12 mouse cellular contexts compared by ENCODE assay signal in genomic region chr9:21845381-21846080, GRCm38 (mm10). TPM values are rescaled to one million over a fixed set of nuclear protein-coding genes. Genes with fewer than 3 reads are reported as not detected.
DNase-seq lines count a peak whose midpoint lies in the region; ATAC-seq and TF ChIP-seq lines count a peak whose summit lies in the region.
"Had no signal": no experiment of that assay in that cellular context is flagged by ENCODE, and none has a peak within 500 bp of the region (broad histone marks: within the 10 kb centered on the region; RNA-seq: fewer than 3 reads in every experiment).

No protein-coding gene starts in this region.

- no peak overlapping the region for H3K4me3 ChIP-seq in thymus, adult 2 months (ENCODE audit: control insufficient read depth, insufficient read depth, low read length)
- no peak overlapping the region for H3K4me3 ChIP-seq in embryonic facial prominence, embryonic 10.5 days
- H3K4me3 ChIP-seq in limb, embryonic 10.5 days, result peak overlapping the region; percentile 20
- H3K4me3 ChIP-seq in stomach, postnatal 0 days (ENCODE audit: low read depth, low read length), result no peak overlapping the region
- no peak overlapping the region for H3K4me3 ChIP-seq in midbrain, embryonic 16.5 days (ENCODE audit: low read depth, low read length)
- no peak overlapping the region for H3K4me3 ChIP-seq in hindbrain, embryonic 12.5 days
- H3K4me3 ChIP-seq: neural tube, embryonic 12.5 days had no signal

- no peak overlapping the region for H3K9ac ChIP-seq in stomach, postnatal 0 days (ENCODE audit: low read length)
- no peak overlapping the region for H3K9ac ChIP-seq in midbrain, embryonic 16.5 days (ENCODE audit: low read depth, low read length)
- H3K9ac ChIP-seq in hindbrain, embryonic 12.5 days, result no peak overlapping the region
- H3K9ac ChIP-seq: neural tube, embryonic 12.5 days had no signal

- TF ChIP-seq EP300 in stomach, postnatal 0 days (optimal IDR thresholded peaks at IDR 0.05), result no peak

- no peak for TF ChIP-seq CTCF in thymus, adult 2 months (IDR thresholded peaks at IDR 0.05; ENCODE audit: borderline replicate concordance, control insufficient read depth, extremely low read depth, insufficient read depth, low read length, poor library complexity)
- peak; percentile 44 for TF ChIP-seq CTCF in stomach, postnatal 0 days (IDR thresholded peaks at IDR 0.05; ENCODE audit: low read depth)

- no peaks in the 10 kb centered on the region for H3K27me3 ChIP-seq in thymus, adult 2 months (ENCODE audit: control insufficient read depth, insufficient read depth, low read length)
- no peaks in the 10 kb centered on the region for H3K27me3 ChIP-seq in embryonic facial prominence, embryonic 10.5 days (replicated peaks; ENCODE audit: low read depth, poor library complexity, severe bottlenecking)
- no peaks in the 10 kb centered on the region for H3K27me3 ChIP-seq in limb, embryonic 10.5 days (ENCODE audit: low read depth, poor library complexity, severe bottlenecking)
- H3K27me3 ChIP-seq in stomach, postnatal 0 days (ENCODE audit: control insufficient read depth, insufficient read depth, low read length), result no peaks in the 10 kb centered on the region
- no peaks in the 10 kb centered on the region for H3K27me3 ChIP-seq in midbrain, embryonic 16.5 days (ENCODE audit: control insufficient read depth, insufficient read depth, low read depth, low read length)
- H3K27me3 ChIP-seq in hindbrain, embryonic 12.5 days, result no peaks in the 10 kb centered on the region
- H3K27me3 ChIP-seq: neural tube, embryonic 12.5 days had no signal

- TF ChIP-seq POLR2A in thymus, adult 2 months (IDR thresholded peaks at IDR 0.05; ENCODE audit: control insufficient read depth, extremely low read depth, insufficient read depth, low read length, poor library complexity), result no peak

- H3K36me3 ChIP-seq in thymus, adult 2 months (ENCODE audit: control insufficient read depth, insufficient read depth, low read length), result no peaks in the 10 kb centered on the region
- H3K36me3 ChIP-seq in embryonic facial prominence, embryonic 10.5 days (replicated peaks), result peaks cover 61% of the 10 kb centered on the region
- peaks cover 57% of the 10 kb centered on the region for H3K36me3 ChIP-seq in limb, embryonic 10.5 days
- H3K36me3 ChIP-seq in stomach, postnatal 0 days (ENCODE audit: control insufficient read depth, insufficient read depth, low read length), result peaks cover 8% of the 10 kb centered on the region
- no peaks in the 10 kb centered on the region for H3K36me3 ChIP-seq in midbrain, embryonic 16.5 days (ENCODE audit: control insufficient read depth, insufficient read depth, low read length)
- H3K36me3 ChIP-seq in hindbrain, embryonic 12.5 days, result 0 out of 2 replicates have a peak, but pooled peaks cover 17% of the 10 kb centered on the region

- H3K9me3 ChIP-seq in embryonic facial prominence, embryonic 10.5 days, result no peaks in the 10 kb centered on the region
- no peaks in the 10 kb centered on the region for H3K9me3 ChIP-seq in limb, embryonic 10.5 days (replicated peaks)
- H3K9me3 ChIP-seq in stomach, postnatal 0 days (ENCODE audit: control insufficient read depth, low read length), result no peaks in the 10 kb centered on the region
- H3K9me3 ChIP-seq in midbrain, embryonic 16.5 days (replicated peaks; ENCODE audit: control insufficient read depth, low read length, poor library complexity, severe bottlenecking), result no peaks in the 10 kb centered on the region
- no peaks in the 10 kb centered on the region for H3K9me3 ChIP-seq in hindbrain, embryonic 12.5 days (replicated peaks)
- H3K9me3 ChIP-seq: neural tube, embryonic 12.5 days had no signal

- no peak; the same call in 1 of the 2 replicates for ATAC-seq in stomach, postnatal 0 days (ENCODE audit: low FRiP score, low TSS enrichment)
- ATAC-seq in midbrain, embryonic 16.5 days, result no peak
- ATAC-seq in hindbrain, embryonic 12.5 days (ENCODE audit: low FRiP score), result no peak

- no peaks in the 10 kb centered on the region for H3K4me1 ChIP-seq in thymus, adult 2 months (replicated peaks; ENCODE audit: control insufficient read depth, insufficient read depth, low read length)
- peaks cover 65% of the 10 kb centered on the region for H3K4me1 ChIP-seq in embryonic facial prominence, embryonic 10.5 days
- H3K4me1 ChIP-seq in limb, embryonic 10.5 days, result peaks cover 74% of the 10 kb centered on the region
- H3K4me1 ChIP-seq in stomach, postnatal 0 days (replicated peaks; ENCODE audit: control insufficient read depth, insufficient read depth), result peaks cover 2% of the 10 kb centered on the region; the same call in 1 of the 2 replicates
- no peaks in the 10 kb centered on the region for H3K4me1 ChIP-seq in midbrain, embryonic 16.5 days (ENCODE audit: control insufficient read depth, insufficient read depth, low read length)
- H3K4me1 ChIP-seq in hindbrain, embryonic 12.5 days, result peaks cover 25% of the 10 kb centered on the region

- H3K4me2 ChIP-seq in stomach, postnatal 0 days (replicated peaks; ENCODE audit: low read depth), result no peak overlapping the region
- H3K4me2 ChIP-seq in midbrain, embryonic 16.5 days (ENCODE audit: low read length), result no peak overlapping the region
- H3K4me2 ChIP-seq in hindbrain, embryonic 12.5 days (replicated peaks), result no peak overlapping the region
- H3K4me2 ChIP-seq: neural tube, embryonic 12.5 days had no signal

- WGBS in thymus, adult 2 months, result 73% methylated on average over 14 of the region's 14 CpGs
- 48% methylated on average over 14 of the region's 14 CpGs for WGBS in embryonic facial prominence, embryonic 10.5 days
- WGBS in limb, embryonic 10.5 days, result 37% methylated on average over 14 of the region's 14 CpGs
- WGBS in stomach, postnatal 0 days, result 39% methylated on average over 14 of the region's 14 CpGs
- 67% methylated on average over 14 of the region's 14 CpGs for WGBS in midbrain, embryonic 16.5 days
- WGBS in hindbrain, embryonic 12.5 days, result 57% methylated on average over 14 of the region's 14 CpGs

- DNase-seq in thymus, postnatal 4 days, result peak; percentile 61
- DNase-seq in thymus, adult 2 months, result no peak
- DNase-seq in embryonic facial prominence, embryonic 10.5 days (ENCODE audit: low spot score), result no peak
- peak; percentile 49 for DNase-seq in limb, embryonic 10.5 days (ENCODE audit: low spot score)
- peak; percentile 84 for DNase-seq in stomach, postnatal 0 days (ENCODE audit: low spot score)
- DNase-seq in frontal cortex, adult 2 months (ENCODE audit: extremely low spot score in 1 of 2, low spot score in 1 of 2), result no peak
- DNase-seq: cerebellum, adult 11 months; gastrocnemius, postnatal 10 days had no signal

- no peak overlapping the region for H3K27ac ChIP-seq in thymus, adult 2 months (ENCODE audit: control insufficient read depth, insufficient read depth, low read length)
- peak overlapping the region; percentile 48 for H3K27ac ChIP-seq in embryonic facial prominence, embryonic 10.5 days (replicated peaks)
- H3K27ac ChIP-seq in limb, embryonic 10.5 days, result peak overlapping the region; percentile 93
- H3K27ac ChIP-seq in stomach, postnatal 0 days (replicated peaks), result no peak overlapping the region
- no peak overlapping the region for H3K27ac ChIP-seq in midbrain, embryonic 16.5 days (ENCODE audit: low read length)
- no peak overlapping the region for H3K27ac ChIP-seq in hindbrain, embryonic 12.5 days
- H3K27ac ChIP-seq: macrophage; neural tube, embryonic 12.5 days had no signal

RNA-seq across cellular contexts. Expression of gene Dock6, which starts 6.9 kb away (rescaled TPM):
- polyA plus RNA-seq in thymus, adult 2 months (2012; rRNA removed), result 27.7 and 30.8 TPM in 2 replicates
- 27.2 and 28.0 TPM in 2 replicates for polyA plus RNA-seq in embryonic facial prominence, embryonic 10.5 days (2016; fragmentation: Nextera tagmentation; extraction: Ambion mirVana)
- 46.0 and 52.0 TPM in 2 replicates for polyA plus RNA-seq in limb, embryonic 10.5 days (2016; fragmentation: Nextera tagmentation; extraction: Ambion mirVana)
- 13.5 and 14.1 TPM in 2 replicates for polyA plus RNA-seq in stomach, postnatal 0 days (2015; fragmentation: Nextera tagmentation; extraction: Ambion mirVana)
- polyA plus RNA-seq in midbrain, embryonic 16.5 days (2015; fragmentation: Nextera tagmentation; extraction: Ambion mirVana), result 12.9 and 13.4 TPM in 2 replicates
- 47.7 and 50.1 TPM in 2 replicates for polyA plus RNA-seq in frontal cortex, adult 2 months (2012; rRNA removed)
- 21.6 and 24.4 TPM in 2 replicates for polyA plus RNA-seq in hindbrain, embryonic 12.5 days (2016; fragmentation: Nextera tagmentation; extraction: Ambion mirVana)

RNA-seq across cellular contexts. Expression of gene Angptl8, which starts 10.2 kb away (rescaled TPM):
- polyA plus RNA-seq in thymus, adult 2 months (2012; rRNA removed), result 4.7 and 6.5 TPM in 2 replicates
- 0.48 and 0.52 TPM in 2 replicates for polyA plus RNA-seq in embryonic facial prominence, embryonic 10.5 days (2016; fragmentation: Nextera tagmentation; extraction: Ambion mirVana)
- 1.2 and 1.6 TPM in 2 replicates for polyA plus RNA-seq in limb, embryonic 10.5 days (2016; fragmentation: Nextera tagmentation; extraction: Ambion mirVana)
- polyA plus RNA-seq in stomach, postnatal 0 days (2015; fragmentation: Nextera tagmentation; extraction: Ambion mirVana), result 2.1 and 2.2 TPM in 2 replicates
- polyA plus RNA-seq in midbrain, embryonic 16.5 days (2015; fragmentation: Nextera tagmentation; extraction: Ambion mirVana), result 0.87 TPM in 1 of 2 replicates, not detected in the other
- not detected in 2 replicates for polyA plus RNA-seq in frontal cortex, adult 2 months (2012; rRNA removed)
- polyA plus RNA-seq in hindbrain, embryonic 12.5 days (2016; fragmentation: Nextera tagmentation; extraction: Ambion mirVana), result 0.26 and 1.1 TPM in 2 replicates
- polyA plus RNA-seq: macrophage had no signal

RNA-seq across cellular contexts. Expression of gene Kank2, which starts 47.0 kb away (rescaled TPM):
- 9.1 and 12.6 TPM in 2 replicates for polyA plus RNA-seq in thymus, adult 2 months (2012; rRNA removed)
- 15.3 and 17.8 TPM in 2 replicates for polyA plus RNA-seq in embryonic facial prominence, embryonic 10.5 days (2016; fragmentation: Nextera tagmentation; extraction: Ambion mirVana)
- polyA plus RNA-seq in limb, embryonic 10.5 days (2016; fragmentation: Nextera tagmentation; extraction: Ambion mirVana), result 22.7 and 24.2 TPM in 2 replicates
- 7.3 and 7.5 TPM in 2 replicates for polyA plus RNA-seq in stomach, postnatal 0 days (2015; fragmentation: Nextera tagmentation; extraction: Ambion mirVana)
- 3.1 and 3.5 TPM in 2 replicates for polyA plus RNA-seq in midbrain, embryonic 16.5 days (2015; fragmentation: Nextera tagmentation; extraction: Ambion mirVana)
- 7.9 and 8.0 TPM in 2 replicates for polyA plus RNA-seq in frontal cortex, adult 2 months (2012; rRNA removed)
- 10.6 and 11.2 TPM in 2 replicates for polyA plus RNA-seq in hindbrain, embryonic 12.5 days (2016; fragmentation: Nextera tagmentation; extraction: Ambion mirVana)

Comparison
In these comparisons a context has a peak if more than half of its experiments do, and no peak if none do; other contexts are left out.
1. DNase-seq: peak in thymus, postnatal 4 days (single experiment), limb, embryonic 10.5 days (single experiment) and stomach, postnatal 0 days (single experiment); none in thymus, adult 2 months (single experiment), embryonic facial prominence, embryonic 10.5 days (single experiment) and frontal cortex, adult 2 months (0 of 2).
2. H3K27ac ChIP-seq: peak in embryonic facial prominence, embryonic 10.5 days (single experiment) and limb, embryonic 10.5 days (single experiment); none in thymus, adult 2 months (single experiment), stomach, postnatal 0 days (single experiment), midbrain, embryonic 16.5 days (single experiment) and hindbrain, embryonic 12.5 days (single experiment).